Mouse (Mus musculus): ENCODE results near the gene Abhd2. TPM values are rescaled to one million over a fixed set of nuclear protein-coding genes. Genes with fewer than 3 reads are reported as not detected.
A peak's percentile ranks its signal among the peaks of the same experiment; 100 is the strongest.

The Abhd2 gene
- polyA plus RNA-seq, 2 experiments from 2014 or later = 16.9 to 27.7 TPM

- no peak for ATAC-seq
Observed at GRCm38 (mm10) chr7:79387140-79387539, 114.1 kb downstream of the Abhd2 start.

DNA sequence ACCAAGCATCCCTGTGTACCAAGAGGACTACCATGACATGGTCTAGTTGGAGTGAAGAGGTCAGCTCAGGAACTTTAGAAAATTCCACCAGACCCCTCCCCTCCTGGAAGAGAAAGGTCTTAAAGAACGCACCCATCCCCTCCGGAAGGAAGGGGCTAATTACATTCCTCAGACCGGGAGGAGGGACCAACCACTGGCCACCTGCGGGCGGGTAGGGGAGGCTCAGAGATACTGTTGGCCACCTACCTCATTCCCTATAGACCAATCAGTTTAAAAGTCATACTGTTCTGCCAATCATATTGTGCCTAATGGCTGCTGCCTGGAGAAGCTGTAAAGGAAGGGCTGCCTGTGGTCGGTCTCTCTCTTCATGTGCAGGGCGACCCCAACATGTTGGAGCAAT lies 115.0 kb downstream of the Abhd2 start:
- no peak for ATAC-seq

DNA sequence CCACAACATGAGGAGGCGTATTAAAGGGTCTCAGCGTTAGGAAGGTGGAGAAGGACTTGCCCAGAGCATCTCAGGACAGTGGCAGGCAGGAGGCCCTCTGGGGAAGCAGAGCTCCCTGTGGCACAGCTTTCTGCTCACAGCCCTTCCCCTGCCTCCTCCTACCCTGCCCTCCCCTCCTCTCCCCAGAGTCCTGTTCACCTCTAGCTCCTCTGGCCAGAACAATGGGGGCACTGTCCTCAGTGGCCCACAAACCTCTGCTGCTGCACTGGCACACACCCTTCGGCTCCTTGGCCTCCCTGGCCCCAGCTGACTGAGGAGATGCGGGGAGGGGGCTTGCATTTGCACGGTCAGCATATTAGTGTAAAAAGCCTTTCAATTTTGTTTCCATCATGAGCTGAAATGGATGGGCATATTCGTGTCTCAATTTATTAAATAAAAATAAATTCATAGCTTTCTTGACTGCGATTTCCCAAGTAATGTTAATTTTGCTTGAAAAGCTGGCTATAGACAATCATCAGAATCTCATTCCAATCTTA lies 115.7 kb downstream of the Abhd2 start:
- no peak for ATAC-seq

DNA sequence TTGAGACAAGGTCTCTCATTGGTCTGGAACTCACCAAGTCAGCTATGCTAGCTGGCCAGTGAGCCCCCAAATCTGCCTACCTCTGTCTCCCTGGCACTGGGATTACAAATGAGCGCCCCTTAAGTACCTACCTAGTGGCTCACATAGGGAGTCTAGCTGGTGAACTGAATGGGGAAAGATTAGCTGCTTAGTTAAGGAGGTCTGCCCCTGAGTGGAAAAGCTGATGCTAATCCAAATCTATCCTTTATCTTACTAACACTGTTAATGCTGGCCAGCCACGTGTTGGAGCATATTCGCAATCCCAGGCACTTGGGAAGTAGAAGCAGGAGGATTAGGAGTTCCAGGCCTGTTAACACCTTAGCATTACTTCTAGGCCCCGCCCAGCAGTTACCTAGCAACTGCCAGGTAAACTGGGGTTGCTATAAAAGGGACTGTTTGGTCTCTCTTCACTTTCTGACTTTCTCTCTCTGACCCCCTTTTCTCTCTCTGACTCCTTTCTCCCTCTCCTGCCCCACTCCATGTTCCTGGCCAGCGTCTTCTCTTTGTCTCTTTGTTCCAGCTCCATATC lies 117.2 kb downstream of the Abhd2 start:
- no peak for ATAC-seq

GRCm38 (mm10) chr7:79391471-79391870 lies 118.5 kb downstream of the Abhd2 start:
- ATAC-seq = no peak

DNA sequence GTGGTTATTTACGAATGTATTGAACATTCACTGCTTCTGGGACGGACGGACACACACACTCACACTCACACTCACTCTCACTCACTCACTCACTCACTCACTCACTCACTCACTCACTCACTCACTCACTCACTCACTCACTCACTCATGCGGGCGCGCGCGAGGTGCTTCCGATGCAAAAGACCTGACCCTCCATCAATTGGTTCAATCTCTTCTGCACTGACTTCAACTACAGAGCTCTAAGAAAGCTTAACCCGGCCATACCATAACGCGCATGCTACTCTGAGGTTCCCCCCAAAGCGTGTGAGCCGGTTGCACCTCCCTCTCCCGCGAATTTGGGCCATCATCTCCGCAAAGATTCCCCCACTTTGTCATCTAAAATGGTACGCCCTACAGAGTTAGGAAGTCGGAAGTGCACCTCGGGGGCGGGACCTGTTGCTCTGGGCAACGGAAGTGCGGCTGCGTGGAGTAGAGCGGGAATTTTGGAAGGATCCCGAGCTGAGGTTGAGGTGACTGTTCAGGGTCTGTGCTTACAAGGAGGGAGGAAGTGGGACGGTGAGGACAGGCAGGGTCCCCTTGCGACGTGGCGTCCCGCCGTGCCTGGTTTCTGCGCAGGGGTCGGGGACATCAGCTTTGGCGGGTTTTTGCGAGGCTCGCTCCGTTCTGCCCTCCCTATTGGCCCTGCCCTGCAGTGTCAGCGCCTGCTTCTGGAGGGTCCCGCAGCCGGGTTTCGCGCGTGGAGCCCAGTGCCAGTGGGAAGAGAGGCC lies 119.1 kb downstream of the Abhd2 start, which contains the start of gene Fanci:
Fanci (plus strand) TSS at position 47 of the 767 bp plus-strand sequence.
- peak; percentile 90 for ATAC-seq

- peak; percentile 50 for ATAC-seq
Observed at GRCm38 (mm10) chr7:79392860-79393513, 120.0 kb downstream of the Abhd2 start.

DNA sequence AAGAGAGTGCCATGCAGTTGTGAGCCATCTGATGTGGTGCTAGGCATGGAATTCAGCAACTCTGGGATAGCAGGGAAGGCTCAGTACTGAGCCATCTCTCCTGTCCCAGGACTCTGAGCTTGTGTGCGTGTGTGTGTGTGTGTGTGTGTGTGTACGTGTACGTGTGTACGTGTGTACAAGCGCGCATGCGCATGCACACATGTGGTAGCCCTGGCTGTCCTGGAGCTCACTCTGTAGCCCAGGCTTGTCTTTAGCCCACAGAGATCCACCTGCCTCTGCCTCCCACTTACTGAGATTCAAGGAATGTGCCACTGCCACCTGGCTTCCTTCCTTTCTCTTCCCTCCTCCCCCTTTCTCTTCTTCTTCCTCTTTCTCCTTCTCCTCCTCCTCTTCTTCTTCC lies 120.9 kb downstream of the Abhd2 start:
- ATAC-seq = no peak

GRCm38 (mm10) chr7:79394666-79395065 lies 121.7 kb downstream of the Abhd2 start:
- ATAC-seq = no peak

DNA sequence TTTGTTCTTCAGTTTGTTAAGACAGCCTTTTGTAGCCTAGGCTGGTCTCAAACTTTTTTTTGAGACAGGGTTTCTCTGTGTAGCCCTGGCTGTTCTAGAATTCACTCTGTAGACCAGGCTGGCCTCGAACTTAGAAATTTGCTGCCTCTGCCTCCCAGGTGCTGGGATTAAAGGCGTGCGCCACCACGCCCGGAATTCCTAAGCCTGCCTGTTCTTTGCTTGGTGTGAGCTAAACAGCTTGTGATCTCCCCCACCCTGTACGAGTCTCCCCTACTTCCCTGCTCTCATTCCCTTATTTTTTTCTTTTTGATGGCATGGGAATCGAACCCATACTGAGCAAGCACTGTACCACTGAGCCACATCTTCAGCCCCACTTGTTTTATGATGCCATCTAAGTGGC lies 122.2 kb downstream of the Abhd2 start:
- no peak for ATAC-seq

- ATAC-seq = no peak
Observed at GRCm38 (mm10) chr7:79397446-79397963, 124.5 kb downstream of the Abhd2 start.

DNA sequence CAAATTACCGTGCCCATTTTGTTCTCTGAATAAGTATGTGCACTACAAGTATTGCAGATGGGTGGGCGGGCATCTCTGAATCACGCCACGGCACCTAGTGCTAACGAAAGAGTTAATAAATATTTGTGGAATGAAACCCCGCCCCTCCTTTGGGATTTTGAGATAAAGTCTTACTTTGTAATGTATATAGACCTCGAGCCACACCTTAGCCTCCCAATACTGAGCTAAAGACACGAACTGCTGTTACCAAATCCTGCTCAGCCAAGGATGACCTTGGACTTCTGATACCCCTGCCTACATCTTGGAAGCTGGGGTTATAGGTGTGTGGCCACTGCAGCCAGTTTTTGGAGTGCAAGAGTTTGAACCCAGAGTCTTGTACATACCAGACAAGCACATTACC lies 125.4 kb downstream of the Abhd2 start:
- no peak for ATAC-seq

- ATAC-seq = no peak
Observed at GRCm38 (mm10) chr7:79398971-79399370, 126.0 kb downstream of the Abhd2 start.

DNA sequence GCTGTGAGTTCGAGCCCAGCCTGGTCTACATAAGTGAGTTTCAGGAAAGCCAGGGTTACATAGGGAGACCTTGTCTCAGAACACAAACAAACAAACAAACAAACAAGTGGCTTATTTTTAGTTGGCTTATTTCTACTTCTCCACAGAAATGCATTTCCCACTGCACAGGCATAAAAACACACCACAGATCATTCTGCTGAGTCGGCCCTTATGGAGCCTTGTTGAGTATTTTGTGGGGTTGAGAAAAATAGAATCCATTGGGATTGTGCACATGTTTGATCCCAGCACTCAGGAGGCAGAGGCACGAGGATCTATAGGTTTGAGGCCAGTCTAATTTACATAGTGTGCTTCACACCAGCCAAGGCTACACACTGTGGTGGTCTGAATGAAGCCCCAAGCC lies 127.3 kb downstream of the Abhd2 start:
- ATAC-seq = no peak

DNA sequence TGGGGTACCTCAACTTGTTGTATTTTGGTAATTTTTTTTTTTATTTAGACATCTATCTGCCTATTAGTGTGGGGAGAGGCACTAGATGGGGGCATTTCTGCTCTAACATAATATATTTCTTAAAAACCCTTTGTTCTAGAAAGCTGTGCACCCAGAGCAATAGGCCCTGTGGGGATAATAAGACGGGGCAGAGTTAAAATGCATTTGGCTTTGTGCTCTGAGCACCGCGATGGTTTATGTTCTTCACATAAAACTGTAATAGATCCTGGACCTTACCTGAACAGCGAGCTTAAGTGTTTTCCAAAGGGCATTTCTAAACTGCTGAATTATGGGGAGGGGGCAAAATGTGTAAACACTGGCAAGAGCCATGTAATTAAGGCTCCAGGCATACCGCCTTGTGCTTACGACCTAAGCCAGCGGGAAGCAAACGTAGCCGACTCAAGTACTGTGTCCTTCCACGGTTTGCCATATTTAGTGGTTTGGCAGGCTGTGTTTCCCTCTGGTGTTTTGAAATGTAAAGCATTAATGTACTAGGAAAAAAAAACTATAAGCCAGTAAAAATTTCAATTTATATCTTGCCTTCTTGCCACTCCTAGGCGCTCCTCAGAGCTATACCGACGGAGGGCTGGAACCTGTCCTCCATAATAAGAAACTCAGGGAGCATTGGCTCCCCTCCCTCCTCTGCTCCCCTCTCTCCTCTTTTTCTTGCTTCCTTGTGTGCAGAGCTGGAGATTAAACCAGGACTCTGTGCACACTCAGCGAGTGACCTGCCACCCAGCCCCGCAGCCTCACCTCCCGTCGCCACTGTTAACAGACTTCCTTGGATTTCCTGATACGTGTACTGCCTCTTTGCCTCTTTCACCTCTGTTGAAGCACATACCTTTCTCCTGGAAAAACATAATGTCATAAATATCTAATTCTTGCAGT lies 141.7 kb downstream of the Abhd2 start:
- ATAC-seq = no peak

Other genes starting within 250 kb of the Abhd2 start
- gene Acan, start 219.7 kb upstream of the Abhd2 start, polyA plus RNA-seq (2017; shearing (Covaris generic)) = not detected
- under 1 TPM in 1 of 2 experiments, not detected in 1; 0.42 TPM for gene Hapln3, start 142.2 kb upstream of the Abhd2 start, polyA plus RNA-seq (2017; shearing (Covaris generic))
- gene Mfge8, start 124.1 kb upstream of the Abhd2 start, polyA plus RNA-seq (2017; shearing (Covaris generic)) = 10 to 100 TPM; 21.9 to 23.7 TPM
- under 1 TPM in 1 of 2 experiments, not detected in 1; 0.54 TPM for gene Rlbp1, start 113.8 kb downstream of the Abhd2 start, polyA plus RNA-seq (2017; shearing (Covaris generic))
- gene Fanci, start 118.7 kb downstream of the Abhd2 start, polyA plus RNA-seq (2017; shearing (Covaris generic)) = 1 to 10 TPM; 5.0 to 6.4 TPM
- gene Polg, start 193.2 kb downstream of the Abhd2 start, polyA plus RNA-seq (2017; shearing (Covaris generic)) = 10 to 100 TPM; 22.5 to 23.1 TPM

Measured in activated CD4-positive, CD25-positive, alpha-beta regulatory T cell, adult 4 months (primary cell).